33 mouse cellular contexts compared by ENCODE assay signal in genomic region chr14:55524785-55525184, GRCm38 (mm10). TPM values are rescaled to one million over a fixed set of nuclear protein-coding genes. Genes with fewer than 3 reads are reported as not detected.
"Had no signal": no experiment of that assay in that cellular context is flagged by ENCODE, and none has a peak within 500 bp of the region (broad histone marks: within the 10 kb centered on the region; RNA-seq: fewer than 3 reads in every experiment).

TSS of gene Nrl (minus strand) at chr14:55524981.

- ATAC-seq: forebrain, postnatal 0 days; hindbrain, postnatal 0 days; intestine, embryonic 16.5 days; liver, embryonic 12.5 days had no signal

- H3K9me3 ChIP-seq: heart, embryonic 12.5 days; hindbrain, embryonic 13.5 days; hindbrain, embryonic 15.5 days; limb, embryonic 13.5 days; limb, embryonic 15.5 days; liver, embryonic 12.5 days had no signal

- H3K4me2 ChIP-seq: heart, embryonic 12.5 days; hindbrain, embryonic 13.5 days; hindbrain, embryonic 15.5 days; limb, embryonic 13.5 days; limb, embryonic 15.5 days; liver, embryonic 12.5 days had no signal

- H3K9ac ChIP-seq: forebrain, postnatal 0 days; heart, embryonic 12.5 days; hindbrain, embryonic 13.5 days; hindbrain, embryonic 15.5 days; limb, embryonic 13.5 days; limb, embryonic 15.5 days; liver, embryonic 12.5 days; liver, embryonic 14.5 days had no signal

- H3K27ac ChIP-seq: hindbrain, embryonic 13.5 days; hindbrain, embryonic 15.5 days; hindbrain, postnatal 0 days; limb, embryonic 13.5 days; limb, embryonic 15.5 days; liver, embryonic 12.5 days; liver, embryonic 14.5 days had no signal

- H3K36me3 ChIP-seq: heart, embryonic 12.5 days; hindbrain, embryonic 13.5 days; hindbrain, embryonic 15.5 days; limb, embryonic 13.5 days; limb, embryonic 15.5 days; liver, embryonic 12.5 days had no signal

- DNase-seq: forebrain, postnatal 0 days; gastrocnemius, postnatal 14 days; gastrocnemius, postnatal 36 days; heart, adult 18-20 months; heart, postnatal 10 days; heart, postnatal 36 days; kidney, adult 18-20 months; kidney, adult 8-10 months; kidney, postnatal 14 days; kidney, postnatal 36 days; layer of hippocampus, adult 9-11 months; layer of hippocampus, postnatal 36 days; left cerebral cortex, postnatal 4 days had no signal

- H3K4me3 ChIP-seq: heart, embryonic 12.5 days; hindbrain, embryonic 13.5 days; hindbrain, embryonic 15.5 days; limb, embryonic 13.5 days; limb, embryonic 15.5 days; liver, embryonic 12.5 days had no signal

- H3K27me3 ChIP-seq: hindbrain, embryonic 15.5 days had no signal

RNA-seq across cellular contexts. Expression of gene Nrl, which starts in this region (rescaled TPM):
- total RNA-seq: gastrocnemius, adult 18-20 months; gastrocnemius, adult 8-10 months; gastrocnemius, postnatal 14 days; gastrocnemius, postnatal 36 days; heart, adult 18-20 months; heart, postnatal 10 days; heart, postnatal 36 days; hematopoietic stem cell, adult 5-6 weeks; liver, adult 2 months had no signal
- polyA plus RNA-seq: gonadal fat pad, adult 2 months; heart, embryonic 12.5 days; heart, embryonic 14.5 days; intestine, embryonic 14.5 days; intestine, embryonic 16.5 days; kidney, embryonic 14.5 days; kidney, embryonic 16.5 days; large intestine, adult 2 months; limb, embryonic 11.5 days; limb, embryonic 13.5 days; limb, embryonic 15.5 days; liver, adult 2 months; liver, embryonic 12.5 days; liver, embryonic 14.5 days had no signal
